Mouse (Mus musculus): Measurements from ENCODE around the gene Psme1.

Gene Psme1

DNA sequence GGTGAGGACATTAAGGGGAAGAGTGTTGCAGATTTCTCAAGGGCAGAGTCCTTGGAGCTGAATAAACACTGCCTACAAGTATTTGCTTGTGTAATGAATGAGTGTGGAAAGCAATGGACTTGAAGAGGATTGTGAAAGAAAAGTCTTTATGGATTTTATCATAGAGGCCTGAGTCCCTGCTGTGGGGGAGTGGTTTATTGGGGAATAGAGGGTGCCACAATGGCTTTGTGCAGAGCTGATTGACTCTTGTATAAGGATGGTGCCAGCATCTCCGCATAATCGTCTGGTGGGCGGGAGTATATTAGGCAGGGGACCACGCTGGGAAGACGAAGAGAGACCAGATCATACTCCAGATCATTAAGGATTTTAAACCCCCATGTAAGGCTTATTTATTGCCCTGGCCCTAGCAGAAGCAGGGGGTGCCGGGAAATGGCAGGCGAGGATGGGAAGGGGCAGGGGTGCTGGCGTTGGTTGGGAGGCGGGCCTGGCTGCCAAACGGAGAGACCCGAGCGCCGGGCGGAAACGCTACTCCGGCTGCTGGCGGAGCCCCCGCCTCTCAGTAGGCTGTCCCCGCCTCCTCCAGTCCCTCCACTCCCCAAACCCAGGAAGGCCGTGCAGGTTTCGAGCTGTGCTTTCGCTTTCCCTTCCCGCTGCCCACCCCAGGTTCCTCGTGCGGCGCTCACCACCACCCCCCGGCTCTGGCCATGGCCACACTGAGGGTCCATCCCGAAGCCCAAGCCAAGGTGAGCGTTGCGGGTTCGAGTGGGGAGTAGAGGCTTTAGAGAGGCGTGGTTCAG lies at the start of gene Psme1:
TSS of gene Psme1 (plus strand) at position 253 of the 797 bp plus-strand sequence.
- DNase-seq (ENCODE audit: low spot score) = peak; percentile 85

DNA sequence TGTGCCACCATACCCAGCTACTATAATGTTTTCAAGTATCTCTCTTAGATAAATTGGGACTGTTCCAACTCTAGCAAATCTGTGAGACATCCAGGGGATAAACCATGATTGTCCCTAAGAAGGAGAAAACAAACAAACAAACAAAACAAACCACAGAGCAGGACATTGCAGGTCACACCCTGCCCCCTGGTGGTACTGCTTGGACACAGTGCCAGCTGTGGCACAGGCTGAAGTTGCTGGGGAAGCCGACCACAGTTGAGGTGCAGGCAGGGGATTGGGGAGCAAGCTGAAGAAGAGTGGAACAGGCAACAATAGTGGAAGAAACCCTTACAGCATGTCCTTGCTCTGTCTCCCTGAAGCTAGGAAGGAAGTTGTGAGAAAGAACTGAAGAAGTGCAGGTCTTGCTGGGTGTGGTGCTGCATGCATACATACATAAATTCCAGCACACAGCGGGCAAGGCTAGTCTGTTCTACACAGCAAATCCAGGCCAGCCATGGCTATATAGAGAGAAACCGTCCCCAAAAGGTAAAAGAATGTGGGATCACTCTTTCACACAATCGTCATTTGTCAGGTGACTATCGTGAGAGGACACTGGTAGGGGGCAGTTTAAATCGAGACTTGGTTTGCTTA lies 41.7 kb upstream of the Psme1 start:
- peak; percentile 72 for DNase-seq (ENCODE audit: low spot score)

DNA sequence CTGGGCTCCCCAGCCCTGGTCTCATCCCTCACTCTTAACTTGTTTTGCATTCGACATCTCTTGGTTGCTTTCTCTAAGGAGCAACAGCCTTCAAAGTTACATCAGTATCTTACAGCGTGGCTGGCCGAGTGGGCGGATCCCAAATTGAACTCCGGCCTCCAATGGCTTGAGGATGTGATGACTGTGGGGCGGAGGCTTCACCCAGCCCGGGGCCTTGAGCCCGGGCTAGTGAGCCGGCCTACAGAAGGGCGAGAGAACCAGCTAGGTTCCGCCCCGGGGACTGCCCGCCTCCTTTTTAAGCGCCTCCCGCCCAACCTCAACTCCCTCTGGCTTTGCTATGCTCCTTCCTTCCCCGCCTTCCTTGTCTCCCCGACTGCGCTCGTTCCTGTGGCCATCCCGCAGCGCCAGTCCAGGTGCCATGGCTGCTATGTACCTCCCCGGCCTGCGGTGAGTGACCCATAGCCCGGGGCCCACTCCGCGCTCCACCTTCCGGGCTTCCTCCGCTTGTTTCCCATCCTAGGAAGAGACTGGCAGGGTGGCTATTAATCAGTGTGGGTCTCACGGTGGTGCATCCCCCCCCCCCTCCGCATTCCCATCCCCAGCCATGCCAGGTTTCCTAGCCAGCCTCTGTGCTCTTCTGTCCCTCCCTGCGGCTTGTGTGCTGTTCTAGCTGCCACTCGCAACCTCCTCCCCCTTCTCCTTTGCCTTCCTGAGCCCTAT lies 37.7 kb upstream of the Psme1 start, which contains the start of gene Pck2:
TSS of gene Pck2 (plus strand) at position 200 of the 720 bp plus-strand sequence.
- peak; percentile 85 for DNase-seq (ENCODE audit: low spot score)

DNA sequence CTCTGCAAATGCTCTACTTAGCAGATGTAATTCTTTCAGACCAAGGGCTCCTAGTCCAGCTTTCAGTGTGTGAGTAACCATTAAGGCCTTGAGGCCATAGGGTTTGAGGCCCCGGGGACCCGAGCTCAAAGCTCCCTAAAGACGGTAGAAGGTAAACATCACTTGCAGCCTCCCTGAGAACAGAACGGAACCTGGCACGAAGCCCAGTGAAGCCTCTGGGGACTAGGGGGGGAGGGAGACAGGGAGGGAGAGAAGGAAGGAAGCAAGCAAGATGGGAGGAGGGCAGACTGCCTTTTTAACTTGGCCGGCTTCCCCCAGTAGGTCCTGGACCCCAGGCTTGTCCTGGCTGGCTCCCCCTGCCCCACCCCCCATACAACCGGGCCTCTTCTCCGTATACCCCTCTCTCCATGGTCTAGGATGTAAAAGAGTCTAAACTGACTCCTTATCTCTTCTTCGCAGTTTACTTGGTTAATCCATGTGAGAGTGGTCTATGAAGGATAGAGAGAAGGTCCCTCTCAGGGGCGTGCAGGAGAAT lies 37.1 kb upstream of the Psme1 start:
- DNase-seq (ENCODE audit: low spot score) = peak; percentile 94

DNA sequence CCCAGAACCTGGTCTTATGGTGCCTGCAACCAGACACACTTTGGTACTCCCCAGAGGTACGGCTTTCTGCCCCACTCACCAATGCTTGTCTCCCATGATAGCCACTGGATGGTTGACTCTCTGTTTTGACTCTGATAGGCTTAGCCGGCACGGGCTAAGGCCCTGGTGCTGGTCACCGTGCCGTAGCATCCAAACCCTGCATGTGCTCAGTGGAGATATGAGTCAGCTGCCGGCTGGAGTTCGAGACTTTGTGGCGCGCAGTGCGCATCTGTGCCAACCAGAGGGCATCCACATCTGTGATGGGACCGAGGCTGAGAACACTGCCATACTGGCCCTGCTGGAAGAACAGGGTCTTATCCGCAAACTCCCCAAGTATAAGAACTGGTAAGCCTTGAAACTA lies 35.7 kb upstream of the Psme1 start:
- no peak for DNase-seq (ENCODE audit: low spot score)

DNA sequence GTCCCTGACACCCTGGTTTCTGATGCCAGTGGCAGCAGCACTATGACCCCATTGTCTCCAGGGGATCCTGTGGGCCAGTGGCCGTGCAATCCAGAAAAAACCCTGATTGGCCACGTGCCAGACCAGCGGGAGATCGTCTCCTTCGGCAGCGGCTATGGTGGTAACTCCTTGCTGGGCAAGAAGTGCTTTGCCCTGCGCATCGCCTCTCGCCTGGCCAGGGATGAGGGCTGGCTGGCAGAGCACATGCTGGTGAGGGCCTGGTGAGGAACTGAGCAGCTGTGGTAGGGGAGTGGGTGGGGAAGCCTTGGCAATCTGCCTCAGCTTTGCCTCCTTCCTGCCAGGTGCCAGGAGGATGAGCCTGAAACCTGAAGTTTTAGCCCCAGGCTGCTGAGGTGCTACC lies 33.6 kb upstream of the Psme1 start:
- peak; percentile 68 for DNase-seq (ENCODE audit: low spot score)

DNA sequence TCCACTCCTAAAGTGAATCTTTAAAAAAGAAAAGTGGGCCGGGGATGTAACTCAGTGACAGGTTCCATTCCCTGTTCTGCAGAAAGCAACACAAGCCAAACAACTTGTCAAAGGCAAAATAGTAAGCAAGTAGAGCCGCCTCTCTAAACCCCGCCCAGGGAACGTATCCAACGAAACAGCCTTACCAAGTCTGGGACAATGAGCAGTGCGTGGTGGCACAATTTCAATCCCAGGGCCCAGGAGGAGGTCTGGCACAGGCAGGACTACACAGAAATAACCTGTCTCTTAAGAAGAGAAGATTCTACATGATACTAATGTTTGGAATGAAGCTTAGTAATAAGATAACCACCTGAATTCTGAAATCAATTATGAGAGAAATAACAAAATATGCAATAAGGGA lies 27.7 kb upstream of the Psme1 start:
- no peak for DNase-seq (ENCODE audit: low spot score)

DNA sequence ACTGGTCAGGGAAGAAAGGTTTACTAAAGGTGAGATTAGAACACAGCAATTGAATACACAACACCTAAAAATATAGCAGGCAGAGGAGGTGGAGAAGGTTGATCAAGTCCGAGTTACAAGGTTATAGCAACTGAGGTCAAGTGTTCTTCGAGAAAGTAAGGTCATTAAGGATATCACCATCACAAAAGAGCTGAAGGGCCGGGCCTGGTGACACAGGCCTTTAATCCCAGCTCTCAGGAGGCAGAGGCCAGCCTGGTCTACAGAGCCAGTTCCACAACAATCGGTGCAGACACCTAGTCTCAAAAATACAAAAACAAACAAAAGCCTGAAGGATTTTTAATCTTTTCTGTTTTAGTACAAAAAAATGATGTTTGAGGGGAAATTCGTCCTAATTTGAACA lies 26.6 kb upstream of the Psme1 start:
- DNase-seq (ENCODE audit: low spot score) = no peak

DNA sequence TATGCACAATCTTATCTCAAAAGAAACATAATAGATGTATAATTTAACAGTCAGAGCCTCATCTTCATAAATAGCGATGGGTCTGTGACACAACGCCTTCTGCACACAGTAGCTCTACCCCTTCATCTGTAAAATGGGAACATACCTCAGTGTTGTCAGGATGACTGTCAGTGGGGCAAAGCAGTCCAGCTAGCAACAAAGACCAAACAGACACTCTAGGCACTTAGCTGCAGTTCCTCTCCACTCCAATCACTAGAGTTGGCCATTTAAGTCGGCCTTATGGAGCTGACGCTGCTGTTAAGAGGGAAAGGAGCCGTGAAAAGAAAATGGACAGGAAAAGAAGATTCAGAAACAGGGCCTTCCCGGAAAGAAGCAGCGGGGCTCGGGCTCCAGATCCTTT lies 26.1 kb upstream of the Psme1 start:
- DNase-seq (ENCODE audit: low spot score) = no peak

DNA sequence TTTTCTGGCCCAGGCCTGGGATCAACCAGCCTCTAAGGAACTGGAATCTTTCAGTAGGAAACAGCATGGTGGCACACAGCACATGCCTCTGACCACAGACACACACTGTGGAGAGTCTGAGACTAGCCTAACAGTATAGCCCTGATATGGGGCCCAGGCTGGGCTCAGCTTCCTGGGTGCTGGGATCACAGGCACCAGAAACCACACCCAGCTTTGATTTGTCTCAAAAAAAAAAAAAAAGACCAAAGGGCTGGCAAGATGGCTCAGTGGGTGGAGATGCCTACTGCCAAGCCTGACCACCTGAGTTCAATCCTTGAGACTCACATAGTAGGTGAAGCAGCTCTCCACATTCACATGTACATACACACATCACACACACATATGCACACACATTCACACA lies 23.3 kb upstream of the Psme1 start:
- no peak for DNase-seq (ENCODE audit: low spot score)

DNA sequence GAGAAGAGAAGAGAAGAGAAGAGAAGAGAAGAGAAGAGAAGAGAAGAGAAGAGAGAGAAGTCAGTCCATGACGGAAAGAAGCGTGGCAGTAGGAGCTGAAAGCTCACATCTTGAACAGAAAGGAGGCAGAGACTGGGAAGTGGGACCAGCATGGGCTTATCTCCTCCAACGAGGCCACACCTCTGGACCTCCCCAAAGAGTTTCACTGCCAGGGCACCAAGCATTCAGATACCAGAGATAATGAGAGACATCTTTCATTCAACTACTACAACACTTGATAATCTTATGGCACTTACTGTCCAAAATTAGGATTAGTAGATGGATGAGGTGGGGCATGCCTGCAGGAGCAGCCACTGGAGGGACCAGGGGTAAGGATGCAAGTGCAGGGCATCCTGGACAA lies 22.1 kb upstream of the Psme1 start:
- no peak for DNase-seq (ENCODE audit: low spot score)

DNA sequence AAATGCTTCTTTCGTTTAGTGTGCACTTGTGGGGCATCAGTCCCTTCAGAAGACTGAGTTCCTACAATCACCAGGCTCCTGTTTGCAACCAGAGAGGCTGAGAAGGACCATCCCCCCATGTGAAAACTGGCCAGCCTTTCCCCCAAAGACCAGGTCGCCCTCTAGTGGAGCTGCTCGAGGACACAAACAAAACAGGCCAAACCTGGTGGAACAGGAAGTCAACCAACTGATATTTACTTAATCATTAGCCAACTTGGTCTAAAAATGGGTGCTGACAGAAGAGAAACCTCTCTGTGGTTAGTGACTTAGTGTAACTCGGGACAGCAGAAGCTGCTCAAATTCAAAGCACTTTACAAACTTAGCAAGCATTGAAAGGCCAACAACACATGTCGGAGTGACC lies 20.9 kb upstream of the Psme1 start:
- peak; percentile 91 for DNase-seq (ENCODE audit: low spot score)

DNA sequence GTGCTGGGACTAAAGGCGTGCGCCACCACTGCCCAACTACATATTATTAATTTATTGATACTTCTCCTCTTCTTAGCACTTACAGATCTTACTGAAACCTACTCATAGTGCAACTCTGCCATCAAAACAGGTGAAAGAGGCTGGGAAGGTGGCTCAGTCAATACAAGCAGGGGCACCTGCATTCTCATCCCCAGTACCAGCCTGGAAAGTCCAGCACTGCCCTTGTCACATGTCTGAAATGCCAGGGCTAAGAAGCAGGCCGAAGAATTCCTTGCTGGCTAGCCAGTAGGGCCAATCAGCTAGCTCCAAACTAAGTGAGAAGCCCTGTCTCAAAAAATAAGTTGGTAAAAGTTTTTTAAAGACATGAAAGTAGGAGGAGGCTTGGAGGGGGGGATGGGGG lies 20.3 kb upstream of the Psme1 start:
- no peak for DNase-seq (ENCODE audit: low spot score)

DNA sequence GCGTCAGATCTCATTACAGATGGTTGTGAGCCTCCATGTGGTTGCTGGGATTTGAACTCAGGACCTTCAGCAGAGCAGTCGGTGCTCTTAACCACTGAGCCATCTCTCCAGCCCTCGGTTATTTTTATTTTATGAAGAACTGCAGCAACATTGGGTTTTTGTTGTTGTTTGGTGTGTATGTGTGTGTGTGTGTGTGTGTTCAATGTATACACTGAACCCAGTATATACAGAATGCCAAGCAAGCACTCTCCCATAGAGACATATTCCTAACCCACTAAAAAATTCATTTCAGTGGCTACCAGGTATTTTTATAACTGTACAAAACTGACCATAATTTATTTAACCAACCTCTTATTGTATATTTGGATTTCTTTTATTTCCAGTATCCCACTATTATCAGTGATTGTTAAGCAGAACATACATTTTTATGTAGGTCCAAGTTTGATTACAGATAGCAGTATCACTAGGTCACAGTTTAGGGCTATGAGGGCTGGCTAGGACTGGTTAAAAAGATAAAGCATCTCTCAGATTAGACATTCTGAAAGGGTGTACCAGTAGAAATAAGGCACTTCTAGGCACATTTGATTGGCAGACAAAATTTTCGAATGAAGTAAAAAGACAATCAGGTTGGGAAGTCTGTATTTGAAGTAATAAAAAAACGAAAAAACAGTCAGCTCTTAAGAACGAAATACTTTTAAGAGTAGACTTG lies 19.0 kb upstream of the Psme1 start:
- DNase-seq (ENCODE audit: low spot score) = no peak

DNA sequence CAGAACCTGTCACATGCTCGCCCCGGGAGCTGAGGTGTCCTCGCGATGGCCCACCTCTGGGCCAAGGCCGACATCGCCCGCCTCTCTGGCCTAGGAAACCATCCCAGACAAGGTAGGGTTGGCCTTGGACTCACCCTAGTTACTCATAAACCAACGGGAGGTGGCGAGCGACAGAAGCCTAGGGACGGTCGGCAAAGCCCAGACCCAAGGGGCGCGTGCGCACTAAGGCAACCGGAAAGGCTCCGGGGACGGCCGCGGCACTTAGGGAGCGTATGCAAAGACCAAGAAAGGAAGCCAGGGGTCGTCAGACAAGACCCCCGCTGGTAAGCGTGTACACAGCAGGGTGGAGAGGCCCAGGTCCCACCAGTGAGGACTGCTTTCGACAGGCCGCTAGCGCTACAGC lies 18.1 kb upstream of the Psme1 start, which contains the start of gene Dcaf11:
TSS of gene Dcaf11 (plus strand) at position 208 of the 403 bp plus-strand sequence.
- DNase-seq (ENCODE audit: low spot score) = peak; percentile 90

DNA sequence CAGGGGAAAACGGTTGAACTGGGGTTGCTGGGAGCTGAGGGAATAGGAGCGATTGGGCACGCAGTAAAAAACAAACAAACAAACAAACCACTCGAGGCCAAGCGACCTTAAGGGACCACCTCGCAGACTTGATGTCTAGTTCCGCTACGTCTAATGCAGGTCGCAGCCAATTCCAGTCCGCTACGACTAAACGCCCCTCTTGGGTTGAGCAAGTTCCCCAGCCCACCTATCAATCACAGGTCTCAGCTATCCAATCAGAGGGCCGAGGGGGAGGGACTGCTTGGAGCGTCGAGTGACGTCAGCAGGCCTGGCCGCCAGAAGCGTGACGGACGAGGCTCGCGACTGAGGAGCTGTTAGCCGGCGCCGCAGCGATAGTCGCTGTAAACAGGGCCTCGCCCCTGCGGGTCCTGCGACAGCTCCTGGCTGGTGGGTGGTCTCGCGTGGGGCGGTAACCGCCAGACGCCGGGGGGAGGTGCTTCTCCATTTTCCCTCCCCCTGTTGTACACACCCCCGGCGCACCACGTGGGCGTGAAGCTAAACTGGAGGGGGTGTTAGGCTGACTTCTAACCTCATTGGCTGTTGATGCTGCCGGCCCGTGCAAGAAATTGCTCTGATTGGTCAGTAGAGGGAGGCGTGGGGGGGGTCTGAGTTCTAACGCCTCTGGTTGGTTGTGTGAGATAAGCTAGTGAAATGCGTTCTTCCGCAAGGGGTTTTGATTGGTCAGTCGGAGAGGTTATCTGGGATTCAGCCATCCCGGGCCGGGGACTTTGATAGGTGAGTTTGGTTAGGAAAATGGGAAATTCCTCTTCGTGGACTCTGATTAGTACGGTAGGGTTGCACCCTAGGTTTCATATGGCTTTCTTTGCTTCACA lies 17.5 kb upstream of the Psme1 start, which contains the start of gene A730061H03Rik:
TSS of gene A730061H03Rik (minus strand) at position 205 of the 872 bp plus-strand sequence.
- DNase-seq (ENCODE audit: low spot score) = peak; percentile 98

DNA sequence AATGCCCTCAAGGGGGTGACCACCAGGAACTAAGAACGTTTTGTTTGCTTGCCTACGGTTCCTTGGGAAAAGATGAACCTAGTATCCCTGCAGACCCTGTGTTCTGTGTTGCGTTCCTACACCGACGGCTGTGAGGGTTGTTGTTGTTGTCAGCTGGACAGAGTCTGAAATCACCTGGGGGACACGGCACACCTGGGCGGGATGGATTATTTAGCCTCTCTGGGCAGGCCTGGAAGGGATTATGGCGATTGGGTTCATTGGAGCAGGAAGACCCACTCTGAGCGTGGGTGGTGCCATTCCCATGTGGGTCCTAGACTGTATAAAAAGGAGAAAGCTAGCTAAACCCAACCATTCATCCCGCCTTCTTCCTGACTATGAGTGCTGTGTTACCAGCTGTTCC lies 16.1 kb upstream of the Psme1 start:
- DNase-seq (ENCODE audit: low spot score) = no peak

DNA sequence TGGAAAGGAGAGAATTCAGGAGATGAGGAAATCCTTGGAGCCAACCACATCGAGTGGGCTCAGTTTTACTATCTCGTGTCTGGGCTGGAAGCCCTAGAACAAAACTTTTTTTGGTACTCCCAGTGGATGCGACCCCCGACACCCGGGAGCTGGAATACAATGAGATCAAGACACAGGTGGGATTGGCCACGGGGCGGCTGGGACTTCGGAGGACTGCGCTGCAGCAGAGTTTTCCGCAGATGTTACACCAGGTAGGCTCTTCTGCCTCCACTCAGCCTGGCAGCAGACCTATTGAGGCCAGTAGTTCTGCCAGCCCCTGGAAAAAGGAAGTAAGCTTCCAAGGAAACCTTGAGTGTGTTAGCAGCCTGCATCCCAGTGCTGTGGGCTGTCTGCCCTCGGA lies 14.7 kb upstream of the Psme1 start:
- no peak for DNase-seq (ENCODE audit: low spot score)

DNA sequence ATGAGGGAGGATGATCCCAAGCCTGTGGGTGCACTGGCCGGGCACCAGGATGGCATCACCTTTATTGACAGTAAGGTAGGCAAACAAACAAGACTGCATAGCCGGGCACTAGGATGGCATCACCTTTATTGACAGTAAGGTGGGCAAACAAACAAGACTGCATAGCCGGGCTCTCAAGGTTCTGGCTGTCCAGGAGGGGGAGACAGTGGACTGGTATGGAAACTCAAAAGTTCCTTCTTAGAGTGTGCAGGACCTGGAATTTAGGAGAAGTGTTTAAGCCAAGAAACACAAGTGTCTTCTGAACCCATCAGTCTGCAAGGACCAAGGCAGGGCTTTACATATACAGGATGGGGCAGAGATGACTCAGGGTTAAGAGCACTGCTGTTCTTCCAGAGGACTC lies 12.2 kb upstream of the Psme1 start:
- DNase-seq (ENCODE audit: low spot score) = no peak

DNA sequence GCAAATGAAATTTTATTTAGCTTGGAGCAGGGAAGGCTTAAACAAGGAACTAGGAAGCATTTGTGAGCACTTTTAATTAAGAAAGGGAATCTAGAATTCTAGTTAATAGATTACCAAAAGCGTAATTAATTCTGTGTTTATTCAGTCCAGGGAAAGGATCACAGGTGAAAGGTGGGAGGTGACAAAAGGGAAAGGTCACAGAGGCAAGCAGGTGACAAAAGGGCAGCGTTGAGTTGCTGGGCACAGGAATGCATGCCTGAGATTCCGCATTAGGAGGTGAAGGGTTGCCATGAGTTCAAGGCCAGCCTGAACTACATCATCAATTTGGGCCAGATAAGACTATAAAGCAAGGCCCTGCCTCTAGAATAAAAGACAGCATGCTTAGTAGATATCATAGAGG lies 10.4 kb upstream of the Psme1 start:
- no peak for DNase-seq (ENCODE audit: low spot score)

DNA sequence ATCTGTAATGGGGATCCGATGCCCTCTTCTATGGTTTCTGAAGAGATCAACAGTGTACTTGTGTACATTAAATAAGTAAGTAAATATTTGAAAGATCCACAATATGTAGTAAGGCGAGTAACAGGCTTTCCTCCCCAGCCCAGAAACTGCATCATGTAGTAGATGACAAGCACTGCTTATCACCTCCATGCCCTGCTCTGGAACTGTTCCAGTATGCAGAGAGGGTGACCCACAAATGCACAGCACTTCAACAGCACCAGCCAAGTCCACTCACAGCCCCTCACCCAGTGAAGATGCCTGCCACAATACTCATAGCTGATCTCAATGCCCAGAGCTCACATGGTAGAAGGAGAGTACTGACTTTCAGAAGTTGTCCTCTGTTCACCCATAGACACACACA lies 7.3 kb upstream of the Psme1 start:
- no peak for DNase-seq (ENCODE audit: low spot score)
